Mouse (Mus musculus): Measurements from ENCODE around the gene Chn2. TPM values are rescaled to one million over a fixed set of nuclear protein-coding genes. Genes with fewer than 3 reads are reported as not detected.

The Chn2 gene
- total and polyA plus RNA-seq, 3 experiments = not detected

GRCm38 (mm10) chr6:54332203-54332602 is 292.8 kb downstream of the Chn2 start:
- dilution Hi-C loops (cut with MboI; ENCODE audit: extremely low pct_ligation_motif_present, extremely low pct_unique_long_range_greater_than_20kb, low sequenced_read_pairs) = no loop called here
- H3K4me2 ChIP-seq (ENCODE audit: insufficient read depth, low read depth, poor library complexity, severe bottlenecking) = no peak overlapping the region
- H3K79me2 ChIP-seq (replicated peaks; ENCODE audit: control insufficient read depth, extremely low read depth, insufficient read depth, poor library complexity, severe bottlenecking) = no peaks in the 10 kb centered on the region
- TF ChIP-seq TBP (conservative IDR thresholded peaks at IDR 0.05; ENCODE audit: low read depth, low read length) (no peak), ZMIZ1 (IDR thresholded peaks at IDR 0.05; ENCODE audit: low read depth, low read length) (no peak), RAD21 (IDR thresholded peaks at IDR 0.05; ENCODE audit: low read depth, low read length) (no peak), KAT2A (IDR thresholded peaks at IDR 0.05; ENCODE audit: insufficient replicate concordance, low read length) (no peak), TCF12 (IDR thresholded peaks at IDR 0.05; ENCODE audit: low read depth, low read length) (no peak), ETS1 (conservative IDR thresholded peaks at IDR 0.05; ENCODE audit: low read depth, low read length) (no peak), JUN (IDR thresholded peaks at IDR 0.05; ENCODE audit: insufficient read depth, low read depth, low read length) (no peak)
- in situ Hi-C loops (cut with MboI; ENCODE audit: low pct_ligation_motif_present, low pct_unique_long_range_greater_than_20kb, low sequenced_read_pairs) = no loop called here
- H3K27ac ChIP-seq (ENCODE audit: insufficient read depth, low read depth) = no peak overlapping the region
- no peak overlapping the region for H3K9ac ChIP-seq (ENCODE audit: insufficient read depth, low read depth)
- no peak for DNase-seq (ENCODE audit: extremely low read depth)
- no peaks in the 10 kb centered on the region for H3K36me3 ChIP-seq (replicated peaks in 1 of 2; ENCODE audit: control insufficient read depth in 1 of 2, insufficient read depth in 1 of 2, low read length in 1 of 2)
- peaks cover 7 to 39% of the 10 kb centered on the region in 2 experiments; a peak in 3 of 4 replicates for H3K4me1 ChIP-seq (ENCODE audit: control insufficient read depth in 1 of 2, insufficient read depth in 2 of 2)
- no peaks in the 10 kb centered on the region for H3K9me3 ChIP-seq (replicated peaks; ENCODE audit: low read length)
- H3K27me3 ChIP-seq (replicated peaks) = no peaks in the 10 kb centered on the region
- H3K4me3 ChIP-seq (replicated peaks in 1 of 3; ENCODE audit: low read depth in 2 of 3, low read length in 2 of 3, poor library complexity in 1 of 3) = no peak overlapping the region

- TF ChIP-seq PAX5 (IDR thresholded peaks at IDR 0.05; ENCODE audit: low read length) (no peak), CHD1 (IDR thresholded peaks at IDR 0.05; ENCODE audit: low read depth, low read length) (no peak), E2F4 (IDR thresholded peaks at IDR 0.05; ENCODE audit: insufficient replicate concordance, low read depth, low read length) (no peak), MAZ (IDR thresholded peaks at IDR 0.05; ENCODE audit: low read depth, low read length) (no peak), ZKSCAN1 (IDR thresholded peaks at IDR 0.05; ENCODE audit: borderline replicate concordance, low read depth, low read length) (no peak), IRF4 (IDR thresholded peaks at IDR 0.05; ENCODE audit: low read depth, low read length) (no peak), BHLHE40 (IDR thresholded peaks at IDR 0.05; ENCODE audit: low read depth, low read length) (no peak), JUN (IDR thresholded peaks at IDR 0.05; ENCODE audit: insufficient read depth, low read depth, low read length) (no peak), POLR2AphosphoS2 (IDR thresholded peaks at IDR 0.05; ENCODE audit: low read depth, low read length) (no peak), CTCF (conservative IDR thresholded peaks at IDR 0.05 in 1 of 2, IDR thresholded peaks at IDR 0.05 in 1 of 2; ENCODE audit: low read depth in 2 of 2, low read length in 2 of 2) (no peak), ELF1 (IDR thresholded peaks at IDR 0.05; ENCODE audit: low read depth, low read length) (no peak), ZC3H11A (IDR thresholded peaks at IDR 0.05; ENCODE audit: low read depth, low read length) (no peak), MXI1 (IDR thresholded peaks at IDR 0.05; ENCODE audit: low read depth, low read length) (no peak), TCF12 (IDR thresholded peaks at IDR 0.05; ENCODE audit: low read depth, low read length) (no peak), USF1 (IDR thresholded peaks at IDR 0.05; ENCODE audit: low read depth, low read length) (no peak), KAT2A (IDR thresholded peaks at IDR 0.05; ENCODE audit: insufficient replicate concordance, low read length) (no peak), RCOR1 (conservative IDR thresholded peaks at IDR 0.05; ENCODE audit: low read depth, low read length) (no peak), MYC (IDR thresholded peaks at IDR 0.05; ENCODE audit: low read depth, low read length) (no peak), ZNF384 (IDR thresholded peaks at IDR 0.05; ENCODE audit: low read depth, low read length) (no peak)
- H3K36me3 ChIP-seq (replicated peaks in 1 of 2; ENCODE audit: control insufficient read depth in 1 of 2, insufficient read depth in 1 of 2, low read length in 1 of 2) = no peaks in the 10 kb centered on the region
- no peak overlapping the region for H3K4me3 ChIP-seq (replicated peaks in 1 of 3; ENCODE audit: low read depth in 2 of 3, low read length in 2 of 3, poor library complexity in 1 of 3)
- no peak overlapping the region for H3K9ac ChIP-seq (ENCODE audit: insufficient read depth, low read depth)
- dilution Hi-C loops (cut with MboI; ENCODE audit: extremely low pct_ligation_motif_present, extremely low pct_unique_long_range_greater_than_20kb, low sequenced_read_pairs) (no loop called here), in situ Hi-C loops (cut with MboI; ENCODE audit: low pct_ligation_motif_present, low pct_unique_long_range_greater_than_20kb, low sequenced_read_pairs) (no loop called here)
- no peaks in the 10 kb centered on the region for H3K27me3 ChIP-seq (replicated peaks)
- no peak overlapping the region for H3K27ac ChIP-seq (ENCODE audit: insufficient read depth, low read depth)
- no peak overlapping the region for H3K4me2 ChIP-seq (ENCODE audit: insufficient read depth, low read depth, poor library complexity, severe bottlenecking)
- no peaks in the 10 kb centered on the region for H3K9me3 ChIP-seq (replicated peaks; ENCODE audit: low read length)
- DNase-seq (ENCODE audit: extremely low read depth) = peak; percentile 24
- peaks cover 7 to 39% of the 10 kb centered on the region in 2 experiments; a peak in 3 of 4 replicates for H3K4me1 ChIP-seq (ENCODE audit: control insufficient read depth in 1 of 2, insufficient read depth in 2 of 2)
- no peaks in the 10 kb centered on the region for H3K79me2 ChIP-seq (replicated peaks; ENCODE audit: control insufficient read depth, extremely low read depth, insufficient read depth, poor library complexity, severe bottlenecking)
Measured at GRCm38 (mm10) chr6:54333116-54333651, 293.8 kb downstream of the Chn2 start.
